Mouse (Mus musculus) lung, postnatal 0 days (tissue): ENCODE measurements at regions not wholly inside any gene's neighbourhood (a gene's known extent, or its start where the extent isn't known, plus 50 kb on each side); places are given as distances from the start of the nearest gene placed in this dataset.

Experiments used
- CTCF ChIP-seq: IDR thresholded peaks from 2 replicates; pipeline ENCODE4 v1.5.1; 2016; ENCODE audit warnings: antibody characterized with exemption, mild to moderate bottlenecking
- EP300 ChIP-seq: IDR thresholded peaks from 2 replicates; pipeline ENCODE4 v1.6.1; 2016; ENCODE audit warnings: antibody characterized with exemption, mild to moderate bottlenecking, control low read depth

- TF ChIP-seq CTCF (no peak), EP300 (no peak)
Observed at GRCm38 (mm10) chr4:140326706-140327440, 80.3 kb upstream of the Igsf21 start.
